In the genomic region with DNA sequence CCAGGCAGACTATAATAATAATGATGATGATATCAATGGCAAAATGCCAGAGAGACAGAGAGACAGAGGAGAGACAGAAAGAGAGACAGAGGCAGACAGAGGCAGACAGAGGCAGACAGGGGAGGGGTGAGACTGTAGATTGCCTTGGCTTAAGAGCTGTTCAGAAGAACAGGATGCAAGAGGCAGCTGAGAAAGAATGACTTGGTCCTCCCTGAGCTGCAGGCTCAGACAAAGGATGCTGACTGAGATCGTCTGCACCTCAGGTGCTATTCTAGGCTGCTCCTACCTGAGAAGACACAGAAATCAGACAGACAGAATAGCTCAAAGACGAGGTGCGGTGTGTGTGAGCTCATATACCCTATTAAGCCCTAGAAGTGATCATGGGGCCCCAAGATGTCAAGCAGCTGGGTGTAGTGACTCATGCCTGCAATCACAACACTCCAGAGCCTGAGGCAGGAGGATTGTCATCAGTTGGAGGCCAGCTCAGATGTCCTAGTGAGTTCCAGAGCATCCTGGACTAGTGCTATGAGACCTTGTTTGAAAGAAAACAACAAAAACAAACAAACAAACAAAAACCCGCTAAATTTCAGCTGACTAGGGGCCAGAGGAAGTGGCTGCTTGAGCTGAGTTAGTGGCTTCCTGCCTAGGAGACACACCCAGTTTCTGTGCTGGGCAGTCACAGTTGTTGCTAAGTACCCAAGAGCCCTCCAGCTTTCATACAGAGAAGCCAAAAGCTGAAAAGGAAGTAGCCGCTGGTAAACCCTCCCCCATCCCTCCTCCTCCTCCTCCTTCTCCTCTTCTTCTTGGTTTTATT, we compare ENCODE assay signal across 9 mouse cellular contexts. TPM values are rescaled to one million over a fixed set of nuclear protein-coding genes. Genes with fewer than 3 reads are reported as not detected.
A peak's percentile ranks its signal among the peaks of the same experiment; 100 is the strongest.
DNase-seq lines count a peak whose midpoint lies in the region; ATAC-seq and TF ChIP-seq lines count a peak whose summit lies in the region.
"Had no signal": no experiment of that assay in that cellular context is flagged by ENCODE, and none has a peak within 500 bp of the region (broad histone marks: within the 10 kb centered on the region; RNA-seq: fewer than 3 reads in every experiment).

No protein-coding gene starts in this region.

- H3K4me1 ChIP-seq in CH12.LX (ENCODE audit: control insufficient read depth in 1 of 2, insufficient read depth in 2 of 2) = peaks cover 23 to 52% of the 10 kb centered on the region in 2 experiments

- in situ Hi-C loops in CH12.LX (cut with MboI; ENCODE audit: low pct_ligation_motif_present, low pct_unique_long_range_greater_than_20kb, low sequenced_read_pairs) = no loop called here

- peak overlapping the region; percentile 15 to 37 (median 33) for H3K4me3 ChIP-seq in CH12.LX (replicated peaks in 1 of 3; ENCODE audit: low read depth in 2 of 3, low read length in 2 of 3, poor library complexity in 1 of 3)

- H3K36me3 ChIP-seq in CH12.LX (replicated peaks in 1 of 2; ENCODE audit: control insufficient read depth in 1 of 2, insufficient read depth in 1 of 2, low read length in 1 of 2) = no peaks in the 10 kb centered on the region

- dilution Hi-C loops in CH12.LX (cut with MboI; ENCODE audit: extremely low pct_ligation_motif_present, extremely low pct_unique_long_range_greater_than_20kb, low sequenced_read_pairs) = no loop called here

- H3K27me3 ChIP-seq in CH12.LX (replicated peaks) = no peaks in the 10 kb centered on the region

- H3K79me2 ChIP-seq in CH12.LX (replicated peaks; ENCODE audit: control insufficient read depth, extremely low read depth, insufficient read depth, poor library complexity, severe bottlenecking) = no peaks in the 10 kb centered on the region

- DNase-seq in adrenal gland, adult 2 months = peak; percentile 45
- no peak for DNase-seq in adrenal gland, postnatal 10 days
- DNase-seq in CH12.LX (ENCODE audit: extremely low read depth) = peak; percentile 85
- DNase-seq in heart, adult 8-10 months (ENCODE audit: low spot score) = peak; percentile 71
- peak; percentile 39 to 71 for DNase-seq in kidney, postnatal 25 days
- DNase-seq in ovary, postnatal 10 days (ENCODE audit: low spot score) = no peak
- DNase-seq in ovary, postnatal 14 days (ENCODE audit: low spot score) = no peak

- TF ChIP-seq EP300 in CH12.LX (IDR thresholded peaks at IDR 0.05; ENCODE audit: low read length) = 0 out of 2 replicates have a peak, but pooled peaks have one; percentile 7

- TF ChIP-seq CTCF in CH12.LX (conservative IDR thresholded peaks at IDR 0.05 in 1 of 2, IDR thresholded peaks at IDR 0.05 in 1 of 2; ENCODE audit: low read depth in 2 of 2, low read length in 2 of 2) = no peak

- H3K9me3 ChIP-seq in CH12.LX (replicated peaks; ENCODE audit: low read length) = no peaks in the 10 kb centered on the region

- H3K27ac ChIP-seq in CH12.LX (ENCODE audit: insufficient read depth, low read depth) = peak overlapping the region; percentile 78

- peak; percentile 56; the same call in 1 of the 2 replicates for TF ChIP-seq POLR2A in CH12.LX (IDR thresholded peaks at IDR 0.05; ENCODE audit: low read depth, low read length)

- peak overlapping the region; percentile 93 for H3K4me2 ChIP-seq in CH12.LX (ENCODE audit: insufficient read depth, low read depth, poor library complexity, severe bottlenecking)

- H3K9ac ChIP-seq in CH12.LX (ENCODE audit: insufficient read depth, low read depth) = peak overlapping the region; percentile 69

- no peak for TF ChIP-seq RAD21 in CH12.LX (IDR thresholded peaks at IDR 0.05; ENCODE audit: low read depth, low read length)

- peak; percentile 48 for ATAC-seq in megakaryocyte-erythroid progenitor cell, adult 5-6 weeks (replicated peaks; ENCODE audit: low FRiP score, low TSS enrichment, poor library complexity, severe bottlenecking)

TF ChIP-seq in CH12.LX, 34 proteins besides CTCF, POLR2A, EP300 and RAD21:
- 0 out of 2 replicates have a peak, but pooled peaks have one; percentile 49 for TF ChIP-seq E2F4 (IDR thresholded peaks at IDR 0.05; ENCODE audit: insufficient replicate concordance, low read depth, low read length)
- TF ChIP-seq CHD2 (IDR thresholded peaks at IDR 0.05; ENCODE audit: low read length) = peak; percentile 53
- TF ChIP-seq KAT2A (IDR thresholded peaks at IDR 0.05; ENCODE audit: insufficient replicate concordance, low read length) = no peak
- TF ChIP-seq TBP (conservative IDR thresholded peaks at IDR 0.05; ENCODE audit: low read depth, low read length) = peak; percentile 53; the same call in 1 of the 2 replicates
- no peak for TF ChIP-seq ZC3H11A (IDR thresholded peaks at IDR 0.05; ENCODE audit: low read depth, low read length)
- no peak for TF ChIP-seq RCOR1 (conservative IDR thresholded peaks at IDR 0.05; ENCODE audit: low read depth, low read length)
- no peak for TF ChIP-seq GABPA (IDR thresholded peaks at IDR 0.05; ENCODE audit: insufficient replicate concordance, low read depth, low read length)
- TF ChIP-seq ELF1 (IDR thresholded peaks at IDR 0.05; ENCODE audit: low read depth, low read length) = peak; percentile 68
- TF ChIP-seq IRF4 (IDR thresholded peaks at IDR 0.05; ENCODE audit: low read depth, low read length) = peak; percentile 26; the same call in 1 of the 2 replicates
- TF ChIP-seq HCFC1 (IDR thresholded peaks at IDR 0.05; ENCODE audit: low read depth, low read length) = peak; percentile 58
- peak; percentile 11; the same call in 1 of the 2 replicates for TF ChIP-seq MAFK (IDR thresholded peaks at IDR 0.05; ENCODE audit: insufficient replicate concordance, low read length)
- no peak for TF ChIP-seq ZKSCAN1 (IDR thresholded peaks at IDR 0.05; ENCODE audit: borderline replicate concordance, low read depth, low read length)
- TF ChIP-seq SIN3A (IDR thresholded peaks at IDR 0.05; ENCODE audit: low read length) = peak; percentile 69; the same call in 1 of the 2 replicates
- TF ChIP-seq USF2 (conservative IDR thresholded peaks at IDR 0.05; ENCODE audit: low read depth, low read length) = no peak
- TF ChIP-seq ETS1 (conservative IDR thresholded peaks at IDR 0.05; ENCODE audit: low read depth, low read length) = peak; percentile 56

RNA-seq across cellular contexts. Expression of a gene that starts 10.0 kb away (rescaled TPM):
- 100 to 1,000 TPM; 419 to 486 TPM for total RNA-seq in adrenal gland, adult 2 months (2021)
- polyA plus RNA-seq in adrenal gland, adult 2 months (2012; rRNA removed) = 23.1 and 24.7 TPM in 2 replicates
- 100 to 1,000 TPM; 348 to 351 TPM for total RNA-seq in adrenal gland, postnatal 10 days (2021)
- total RNA-seq in CH12.LX (2012; rRNA removed) (209 and 241 TPM in 2 replicates), CH12.LX (2014; rRNA removed) (594 and 605 TPM in 2 replicates)
- 367 and 378 TPM in 2 replicates for polyA plus RNA-seq in CH12.LX (2012; ENCODE audit: insufficient read length, low read depth)
- total RNA-seq in heart, adult 8-10 months (2022) = 100 to 1,000 TPM; 121 to 145 (median 138) TPM
- total RNA-seq in megakaryocyte-erythroid progenitor cell, adult 5-6 weeks (2014; fragmentation: Nextera tagmentation) = 264 and 276 TPM in 2 replicates
- 406 and 434 TPM in 2 replicates for total RNA-seq in megakaryocyte-erythroid progenitor cell, adult 5-6 weeks (2017)

RNA-seq across cellular contexts. Expression of a gene that starts 42.1 kb away (rescaled TPM):
- not detected for total RNA-seq in adrenal gland, adult 2 months (2021)
- not detected in 2 replicates for polyA plus RNA-seq in adrenal gland, adult 2 months (2012; rRNA removed)
- total RNA-seq in adrenal gland, postnatal 10 days (2021) = not detected
- total RNA-seq in CH12.LX (2012; rRNA removed) = not detected in 2 replicates
- total RNA-seq in CH12.LX (2014; rRNA removed) = not detected in 2 replicates
- polyA plus RNA-seq in CH12.LX (2012; ENCODE audit: insufficient read length, low read depth) = not detected in 2 replicates
- not detected for total RNA-seq in heart, adult 8-10 months (2022)
- not detected in 2 replicates for total RNA-seq in megakaryocyte-erythroid progenitor cell, adult 5-6 weeks (2014; fragmentation: Nextera tagmentation)
- total RNA-seq in megakaryocyte-erythroid progenitor cell, adult 5-6 weeks (2017) = not detected in 2 replicates
- total RNA-seq: left cerebral cortex, postnatal 10 days had no signal

Comparison
In these comparisons a context has a peak if more than half of its experiments do, and no peak if none do; other contexts are left out.
1. DNase-seq: peak in adrenal gland, adult 2 months (single experiment), CH12.LX (single experiment), heart, adult 8-10 months (single experiment) and kidney, postnatal 25 days (2 of 2); none in adrenal gland, postnatal 10 days (single experiment), ovary, postnatal 10 days (single experiment) and ovary, postnatal 14 days (single experiment).